Mouse (Mus musculus) lung, adult 2 months (tissue): Measurements from ENCODE around the gene Commd7.
"Not testable (repeated sequence)": the region's sequence is repeated elsewhere in the genome, so short reads cannot be mapped to it uniquely, and the experiment has no call there.

Source experiments
- CTCF ChIP-seq: fragments of 200-500 bp; IDR thresholded peaks from 2 replicates; pipeline ENCODE4 v1.5.1; 2011; ENCODE audit warnings: mild to moderate bottlenecking, low read length, control low read depth; ENCODE audit not compliant: insufficient read depth
- POLR2A ChIP-seq: fragments of 200-500 bp; IDR thresholded peaks from 2 replicates; pipeline ENCODE4 v1.6.1; 2011; ENCODE audit warnings: low read depth, mild to moderate bottlenecking, control low read depth, low read length, borderline replicate concordance; ENCODE audit errors: extremely low read depth

- TF ChIP-seq CTCF, POLR2A: not testable (repeated sequence)
Measured at GRCm38 (mm10) chr2:153675364-153675763, 42.8 kb upstream of the Commd7 start.
